Mouse (Mus musculus) cerebellum, adult 2 months (tissue): ENCODE results near the gene Akr1b10.

ENCODE experiments used
- CTCF ChIP-seq: fragments of 200-500 bp; IDR thresholded peaks from 2 replicates; pipeline ENCODE4 v1.5.1; 2011; ENCODE audit warnings: low read depth, mild to moderate bottlenecking, control low read depth, low read length, moderate library complexity, borderline replicate concordance; ENCODE audit not compliant: insufficient read depth
- POLR2A ChIP-seq: fragments of 200-500 bp; IDR thresholded peaks from 2 replicates; pipeline ENCODE4 v1.6.1; 2011; ENCODE audit warnings: low read length, control low read depth, borderline replicate concordance; ENCODE audit not compliant: insufficient read depth

DNA sequence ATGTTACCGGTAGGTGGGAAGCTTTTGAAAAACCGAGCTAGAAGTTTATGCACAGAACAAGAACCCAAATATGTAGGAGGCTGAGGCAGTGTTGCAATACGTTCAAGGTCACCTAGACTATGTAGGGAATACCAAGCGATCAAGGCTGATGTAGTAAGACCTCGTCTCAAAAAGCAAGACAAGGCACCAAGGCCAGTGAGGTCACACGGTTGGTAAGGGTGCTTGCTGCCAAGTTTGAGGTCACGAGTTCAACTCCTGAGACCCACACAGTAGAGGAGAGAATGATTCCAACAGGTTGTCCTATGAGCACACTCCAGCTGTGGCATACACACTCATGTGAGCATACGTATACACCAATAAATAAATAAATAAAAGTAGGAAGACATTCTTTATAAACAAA is 13.9 kb upstream of the Akr1b10 start:
- no peak for TF ChIP-seq CTCF
- TF ChIP-seq POLR2A, result no peak
